In the genomic region with DNA sequence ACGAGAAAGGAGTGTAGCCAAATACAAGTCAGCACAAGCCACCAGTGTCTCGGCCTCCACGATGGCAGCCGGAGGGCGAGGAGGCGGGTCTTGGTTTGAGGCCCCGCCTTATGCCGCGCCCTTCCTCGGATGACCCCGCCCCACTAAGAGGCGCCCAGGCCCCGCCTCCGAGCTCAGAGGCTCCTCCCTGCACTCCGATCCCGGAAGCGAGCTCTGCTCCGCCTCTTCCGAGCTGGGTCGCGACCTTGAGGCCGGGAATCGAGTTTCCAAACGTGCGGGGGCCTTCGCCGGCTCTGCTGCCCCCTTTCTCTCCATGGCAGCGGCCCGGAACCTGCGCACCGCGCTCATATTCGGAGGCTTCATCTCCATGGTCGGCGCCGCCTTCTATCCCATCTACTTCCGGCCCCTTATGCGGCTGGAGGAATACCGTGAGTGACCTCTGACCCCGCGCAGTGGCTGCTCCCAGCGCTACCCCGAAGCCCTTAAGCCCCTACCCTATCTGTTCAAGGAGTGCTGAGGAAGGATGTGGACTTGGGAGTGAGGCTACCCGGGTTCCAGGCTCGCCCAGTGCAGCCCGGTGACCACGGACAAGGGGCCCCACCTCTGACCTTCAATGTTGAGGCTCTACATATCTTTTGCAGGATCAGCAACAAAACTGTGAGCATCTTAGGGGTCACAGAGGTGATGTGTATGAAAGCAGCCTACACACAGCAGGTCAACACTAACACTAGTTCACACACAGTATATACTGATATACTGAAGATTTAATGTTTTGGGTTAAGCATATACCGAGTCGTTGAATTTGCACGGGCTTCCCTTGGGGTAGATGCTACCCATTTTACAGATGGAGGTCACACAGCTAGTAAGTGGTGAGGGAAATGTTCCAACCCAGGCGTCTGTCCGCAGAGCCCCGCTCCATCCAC, we compare ENCODE assay signal across 8 mouse cellular contexts. TPM values are rescaled to one million over a fixed set of nuclear protein-coding genes. Genes with fewer than 3 reads are reported as not detected.
DNase-seq lines count a peak whose midpoint lies in the region; ATAC-seq and TF ChIP-seq lines count a peak whose summit lies in the region.

A gene (plus strand): TSS at position 153 of the 923 bp plus-strand sequence.

- intact Hi-C loops in left cerebral cortex, postnatal 14 days (cut with DNase I) = no loop called here

- peak; percentile 46; the same call in 1 of the 2 replicates for TF ChIP-seq POLR2A in cortical plate, adult 2 months (IDR thresholded peaks at IDR 0.05; ENCODE audit: extremely low read depth, insufficient read depth, low read length)

- peak within 1 kb of the TSS; percentile 78 for H3K27ac ChIP-seq in cortical plate, adult 2 months (ENCODE audit: insufficient read depth, low read length)

- peak; percentile 99 for ATAC-seq in activated CD4-positive, CD25-positive, alpha-beta regulatory T cell, adult 4 months

- H3K4me3 ChIP-seq in cortical plate, adult 2 months (ENCODE audit: insufficient read depth, low read length) = peak within 1 kb of the TSS; percentile 74

- peaks cover 4% of the 10 kb centered on the region; the same call in 1 of the 2 replicates for H3K4me1 ChIP-seq in cortical plate, adult 2 months (ENCODE audit: control insufficient read depth, insufficient read depth, low read length)

- TF ChIP-seq CTCF in cortical plate, adult 2 months (IDR thresholded peaks at IDR 0.05; ENCODE audit: extremely low read depth, insufficient read depth, low read length) = no peak

- DNase-seq in gastrocnemius, adult 8-10 months (ENCODE audit: low spot score in 2 of 2) = peak; percentile 78 to 83
- peak; percentile 92 for DNase-seq in induced T-regulatory cell, adult 2 months (ENCODE audit: low read depth)
- DNase-seq in left cerebral cortex, postnatal 14 days (ENCODE audit: low spot score in 2 of 2) = peak; percentile 67 to 77
- DNase-seq in mesoderm, embryonic 11.5 days (ENCODE audit: low read depth, low spot score) = peak; percentile 92
- DNase-seq in right cerebral cortex, postnatal 36 days (ENCODE audit: low spot score in 2 of 2) = peak; percentile 66 to 70
- DNase-seq in yolk sac, embryonic 10.5 days (ENCODE audit: low spot score) = peak; percentile 93

RNA-seq across cellular contexts. Expression of the gene that starts here (rescaled TPM):
- polyA plus RNA-seq in activated CD4-positive, CD25-positive, alpha-beta regulatory T cell, adult 4 months (2017; shearing (Covaris generic)) = 100 to 1,000 TPM; 103 to 107 TPM
- 61.1 and 82.2 TPM in 2 replicates for polyA plus RNA-seq in cortical plate, adult 2 months (2012; rRNA removed)
- total RNA-seq in gastrocnemius, adult 8-10 months (2022) = 10 to 100 TPM; 55.1 to 62.3 (median 58.3) TPM
- 10 to 100 TPM; 31.1 to 33.2 TPM for total RNA-seq in left cerebral cortex, postnatal 14 days (2021)

Comparison
In these comparisons a context has a peak if more than half of its experiments do, and no peak if none do; other contexts are left out.
1. Peak in every context shown above with its lines: DNase-seq, ATAC-seq, H3K4me3 ChIP-seq and H3K27ac ChIP-seq.